Mouse (Mus musculus) olfactory bulb, adult 2 months (tissue): ENCODE results near the gene Limch1.

Experiments used
- CTCF ChIP-seq: fragments of 200-500 bp; IDR thresholded peaks from 2 replicates; pipeline ENCODE4 v1.5.1; 2012; ENCODE audit warnings: low read depth, mild to moderate bottlenecking, low read length, moderate library complexity; ENCODE audit not compliant: insufficient read depth
- POLR2A ChIP-seq: fragments of 200-500 bp; IDR thresholded peaks from 2 replicates; pipeline ENCODE4 v1.6.1; 2012; ENCODE audit warnings: mild to moderate bottlenecking, low read depth, low read length, moderate library complexity; ENCODE audit not compliant: insufficient read depth

- no peak for TF ChIP-seq CTCF
- TF ChIP-seq POLR2A: no peak
These were observed 360.6 kb downstream of the Limch1 start for GRCm38 (mm10) chr5:67106261-67106660.
